Mouse (Mus musculus) forebrain, postnatal 0 days (tissue): ENCODE data around the gene Ttll11. TPM values are rescaled to one million over a fixed set of nuclear protein-coding genes. Genes with fewer than 3 reads are reported as not detected.
A peak's percentile ranks its signal among the peaks of the same experiment; 100 is the strongest.

Experiments used
- ATAC-seq: fragments of 200-750 bp; cut with Nextera tagmentation; 2 replicates; pipeline ENCODE4 v1.8.0; 2017; ENCODE audit warnings: mild to moderate bottlenecking, moderate library complexity
- DNase-seq: peaks from one replicate; pipeline ENCODE4 v3.0.0-alpha.2; 2015
- H3K27ac ChIP-seq: fragments of 300-500 bp; sonication (generic); 2 replicates; pipeline ENCODE4 v1.5.1; 2014; ENCODE audit warnings: low read depth, mild to moderate bottlenecking, antibody characterized with exemption, low read length, moderate library complexity, mixed read lengths
- H3K27me3 ChIP-seq: fragments of 300-500 bp; sonication (generic); 2 replicates; pipeline ENCODE4 v1.6.1; 2014; ENCODE audit warnings: mild to moderate bottlenecking, low read length, mixed read lengths; ENCODE audit not compliant: insufficient read depth
- H3K36me3 ChIP-seq: fragments of 300-500 bp; sonication (generic); 2 replicates; pipeline ENCODE4 v1.6.1; 2014; ENCODE audit warnings: mild to moderate bottlenecking, moderate library complexity; ENCODE audit not compliant: insufficient read depth
- H3K4me1 ChIP-seq: fragments of 300-500 bp; sonication (generic); 2 replicates; pipeline ENCODE4 v1.6.1; 2014; ENCODE audit warnings: antibody characterized with exemption; ENCODE audit not compliant: insufficient read depth
- H3K4me2 ChIP-seq: fragments of 300-500 bp; sonication (generic); 2 replicates; pipeline ENCODE4 v1.6.1; 2014; ENCODE audit warnings: low read depth, mild to moderate bottlenecking, moderate library complexity
- H3K4me3 ChIP-seq: fragments of 300-500 bp; sonication (generic); 2 replicates; pipeline ENCODE4 v1.5.1; 2014; ENCODE audit warnings: low read depth, low read length, mixed read lengths
- H3K9ac ChIP-seq: fragments of 300-500 bp; sonication (generic); 2 replicates; pipeline ENCODE4 v1.6.1; 2014; ENCODE audit warnings: mild to moderate bottlenecking
- H3K9me3 ChIP-seq: fragments of 300-500 bp; sonication (generic); 2 replicates; pipeline ENCODE4 v1.6.1; 2016; ENCODE audit warnings: low read length
- CTCF ChIP-seq: sonication (generic); IDR thresholded peaks from 2 replicates; pipeline ENCODE4 v1.5.1; 2016; ENCODE audit warnings: antibody characterized with exemption, control low read depth, low read depth
- WGBS: fragments of 180-500 bp; shearing (Covaris S2); extraction: QIAGEN DNeasy Blood & Tissue Kit; methylation state at CpG from one replicate; pipeline ENCODE4 v1.1.7; 2014; 5-methylcytosine and 5-hydroxymethylcytosine counted together
- polyA plus RNA-seq: library from polyadenylated mRNA; unstranded; fragments of >200 nt; fragmentation: Nextera tagmentation; extraction: Ambion mirVana; gene quantifications from 2 replicates; pipeline ENCODE4 v1.2.1, GENCODE M21; 2015
- total RNA-seq: library from RNA; depleted of rRNA; stranded (reverse); fragments of >200 nt; gene quantifications from 2 replicates; pipeline ENCODE4 v1.2.3, GENCODE M21; 2014

The Ttll11 gene
- total and polyA plus RNA-seq, 2 experiments from 2014 or later, result 7.2 to 9.2 TPM

- Histone ChIP-seq H3K4me2 (peak overlapping the region; percentile 11; the same call in 1 of the 2 replicates), H3K27me3 (no peaks in the 10 kb centered on the region), H3K4me3 (no peak overlapping the region), H3K9me3 (no peaks in the 10 kb centered on the region), H3K9ac (no peak overlapping the region), H3K27ac (no peak overlapping the region), H3K36me3 (no peaks in the 10 kb centered on the region), H3K4me1 (no peaks in the 10 kb centered on the region)
- ATAC-seq (peak; percentile 90), DNase-seq (peak; percentile 93)
- peak; percentile 87 for TF ChIP-seq CTCF
- WGBS, result 9% methylated on average over 11 of the region's 11 CpGs
These were observed 73.4 kb downstream of the Ttll11 start for GRCm38 (mm10) chr2:35906174-35906798.

DNA sequence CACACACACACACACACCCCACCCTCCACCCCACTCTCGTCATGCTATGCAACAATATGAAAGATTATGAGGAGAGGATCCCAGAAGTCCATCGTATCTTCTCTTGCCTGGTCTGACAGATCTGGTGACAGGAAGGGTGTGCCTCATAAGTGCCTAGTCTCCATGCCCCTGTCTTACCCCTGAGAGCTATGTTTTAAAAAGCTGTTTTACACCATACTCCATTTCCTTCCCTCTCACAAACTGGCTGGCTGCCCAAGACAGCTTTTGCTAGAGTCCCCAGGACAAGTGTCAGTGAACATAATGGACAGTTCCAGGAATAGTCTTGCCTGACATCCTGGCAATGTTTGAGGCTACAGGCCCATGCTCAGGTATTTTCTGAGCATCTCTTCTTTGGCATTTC is 78.9 kb downstream of the Ttll11 start:
- 83% methylated on average over 2 of the region's 2 CpGs for WGBS
- no peaks in the 10 kb centered on the region for H3K9me3 ChIP-seq
- ATAC-seq (no peak), DNase-seq (no peak)
- H3K27me3 ChIP-seq, result no peaks in the 10 kb centered on the region
- TF ChIP-seq CTCF, result no peak
- H3K36me3 ChIP-seq, result no peaks in the 10 kb centered on the region
- no peak overlapping the region for H3K4me3 ChIP-seq
- no peak overlapping the region for H3K9ac ChIP-seq
- no peak overlapping the region for H3K4me2 ChIP-seq
- H3K4me1 ChIP-seq, result no peaks in the 10 kb centered on the region
- no peak overlapping the region for H3K27ac ChIP-seq

- ATAC-seq, result no peak
- WGBS, result 98% methylated on average over 3 of the region's 3 CpGs
- H3K9me3 ChIP-seq, result no peaks in the 10 kb centered on the region
- no peaks in the 10 kb centered on the region for H3K36me3 ChIP-seq
- DNase-seq, result no peak
- H3K4me1 ChIP-seq, result no peaks in the 10 kb centered on the region
- H3K4me3 ChIP-seq, result no peak overlapping the region
- no peak overlapping the region for H3K9ac ChIP-seq
- no peaks in the 10 kb centered on the region for H3K27me3 ChIP-seq
- no peak overlapping the region for H3K4me2 ChIP-seq
- no peak overlapping the region for H3K27ac ChIP-seq
- no peak for TF ChIP-seq CTCF
These were observed 80.0 kb downstream of the Ttll11 start for GRCm38 (mm10) chr2:35899712-35900111.

DNA sequence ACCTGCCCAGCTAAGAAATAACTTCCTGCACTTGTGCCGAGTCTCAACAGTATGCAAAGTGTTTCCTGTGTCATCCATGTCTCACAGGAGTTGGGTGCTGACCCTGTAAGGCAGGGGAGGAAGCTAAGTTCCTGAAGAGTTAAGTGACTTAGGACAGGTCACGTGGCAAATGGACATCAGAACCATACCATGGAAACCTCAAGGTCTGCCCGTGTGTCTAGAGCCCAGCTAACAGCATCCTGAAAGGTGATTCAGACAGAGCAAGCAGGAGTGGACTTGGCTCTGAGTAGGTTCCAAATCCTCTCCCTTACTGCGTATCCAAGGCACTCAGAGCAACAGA is 80.6 kb downstream of the Ttll11 start:
- Histone ChIP-seq H3K9ac (no peak overlapping the region), H3K36me3 (no peaks in the 10 kb centered on the region), H3K4me1 (no peaks in the 10 kb centered on the region), H3K4me3 (no peak overlapping the region), H3K4me2 (no peak overlapping the region), H3K27me3 (no peaks in the 10 kb centered on the region), H3K9me3 (no peaks in the 10 kb centered on the region), H3K27ac (no peak overlapping the region)
- no peak for TF ChIP-seq CTCF
- DNase-seq (no peak), ATAC-seq (no peak)
- 81% methylated on average over 4 of the region's 4 CpGs for WGBS

DNA sequence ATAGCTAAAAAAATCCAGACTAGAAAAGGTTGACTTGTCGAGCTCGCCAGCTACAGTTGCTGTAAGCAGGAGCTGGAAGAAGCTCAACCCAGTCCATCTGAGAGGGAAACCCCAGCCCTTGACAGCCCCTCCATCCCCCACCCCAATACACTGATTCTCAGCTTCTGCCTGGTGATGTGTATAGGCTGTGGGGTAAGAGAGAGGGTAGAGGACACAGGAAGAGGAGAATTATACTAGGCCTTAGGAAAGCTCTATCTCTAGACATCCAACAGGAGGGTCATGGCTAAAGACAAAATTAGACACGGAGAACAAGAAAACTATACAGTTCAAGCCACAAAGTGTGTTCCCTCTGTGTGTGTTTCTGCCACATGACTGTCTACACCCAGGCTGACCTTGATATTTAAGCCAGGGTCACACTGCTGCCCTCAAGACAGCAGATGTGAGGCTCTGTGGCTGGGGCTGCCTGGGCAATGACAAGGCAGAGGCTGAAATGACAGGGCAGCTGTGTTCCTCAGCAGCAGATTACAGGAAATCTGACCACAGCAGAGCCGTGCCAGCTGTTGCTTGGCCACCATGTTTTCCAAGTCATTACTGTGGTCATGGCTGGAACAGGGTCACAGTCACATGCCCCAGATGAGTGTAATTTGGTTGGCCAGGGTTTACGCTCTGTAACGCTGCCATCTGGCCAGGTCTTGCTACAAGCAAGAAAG is 81.1 kb downstream of the Ttll11 start:
- no peak overlapping the region for H3K4me3 ChIP-seq
- H3K36me3 ChIP-seq, result no peaks in the 10 kb centered on the region
- WGBS, result 89% methylated on average over 6 of the region's 6 CpGs
- H3K9ac ChIP-seq, result no peak overlapping the region
- no peak overlapping the region for H3K27ac ChIP-seq
- ATAC-seq, result no peak
- no peak for DNase-seq
- H3K9me3 ChIP-seq, result no peaks in the 10 kb centered on the region
- TF ChIP-seq CTCF, result no peak
- H3K4me2 ChIP-seq, result no peak overlapping the region
- no peaks in the 10 kb centered on the region for H3K4me1 ChIP-seq
- H3K27me3 ChIP-seq, result no peaks in the 10 kb centered on the region

DNA sequence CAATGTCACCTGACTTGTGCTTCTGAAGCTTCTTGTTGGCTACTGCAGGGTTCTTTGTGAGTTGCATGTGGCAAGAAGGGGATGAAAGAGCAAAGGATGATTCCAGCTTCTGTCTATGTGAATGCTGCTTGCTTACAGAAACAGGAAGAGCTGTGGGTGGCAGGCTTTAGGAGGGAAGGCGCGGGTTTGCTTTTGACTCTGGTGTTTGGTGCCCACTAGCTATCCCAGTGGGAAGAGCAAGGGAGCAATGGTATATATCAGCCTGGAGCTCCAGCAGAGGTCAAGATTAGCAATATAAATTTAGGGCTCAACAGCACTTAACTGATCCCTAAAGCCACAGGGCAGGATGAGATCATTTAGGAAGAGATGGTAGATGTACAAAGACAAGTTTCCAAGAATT is 82.6 kb downstream of the Ttll11 start:
- no peaks in the 10 kb centered on the region for H3K36me3 ChIP-seq

GRCm38 (mm10) chr2:35894512-35894911 is 85.2 kb downstream of the Ttll11 start:
- Histone ChIP-seq H3K9ac (no peak overlapping the region), H3K27me3 (no peaks in the 10 kb centered on the region), H3K4me1 (no peaks in the 10 kb centered on the region), H3K4me3 (no peak overlapping the region), H3K27ac (no peak overlapping the region), H3K4me2 (no peak overlapping the region), H3K36me3 (no peaks in the 10 kb centered on the region), H3K9me3 (no peaks in the 10 kb centered on the region)
- ATAC-seq (no peak), DNase-seq (no peak)
- no peak for TF ChIP-seq CTCF
- WGBS, result 89% methylated on average over 2 of the region's 2 CpGs

More for the DNA sequence above, 82.6 kb downstream of the Ttll11 start:
- Histone ChIP-seq H3K27ac (no peak overlapping the region), H3K27me3 (no peaks in the 10 kb centered on the region), H3K4me1 (no peaks in the 10 kb centered on the region), H3K4me3 (no peak overlapping the region), H3K9me3 (no peaks in the 10 kb centered on the region), H3K4me2 (no peak overlapping the region), H3K9ac (no peak overlapping the region)
- TF ChIP-seq CTCF, result peak; percentile 38; the same call in 1 of the 2 replicates
- DNase-seq (no peak), ATAC-seq (no peak)
- WGBS, result 80% methylated on average over 2 of the region's 2 CpGs
